Mouse (Mus musculus) c-Kit-positive CD71-positive TER-119-positive erythroid progenitor cells, embryonic 14.5 days (primary cell): Measurements from ENCODE around the gene Gm13304.
"Not testable (repeated sequence)": the region's sequence is repeated elsewhere in the genome, so short reads cannot be mapped to it uniquely, and the experiment has no call there.

Experiments used
- DNase-seq: peaks from one replicate; pipeline ENCODE4 v3.0.0-alpha.2; 2013; ENCODE audit warnings: low spot score

The Gm13304 gene

DNA sequence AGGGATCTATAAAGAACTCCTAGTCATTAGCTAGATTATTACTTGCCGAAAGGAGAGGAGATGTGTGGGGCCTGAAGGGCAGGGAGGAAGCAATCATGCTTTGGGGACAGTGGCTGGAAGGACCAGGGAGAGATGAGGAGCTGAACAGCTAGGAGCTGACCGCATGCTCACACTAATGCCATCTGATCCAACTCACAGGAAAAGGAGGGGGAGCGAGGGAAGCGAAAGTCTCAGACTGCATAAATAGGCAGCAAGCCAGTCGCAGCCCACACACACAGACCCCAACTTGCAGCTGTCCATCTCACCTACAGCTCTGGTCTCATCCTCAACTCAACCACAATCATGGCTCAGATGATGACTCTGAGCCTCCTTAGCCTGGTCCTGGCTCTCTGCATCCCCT lies at the start of gene Gm13304:
Gene Gm13304 (plus strand): TSS at position 301 of the 400 bp plus-strand sequence.
- not testable (repeated sequence) for DNase-seq

DNA sequence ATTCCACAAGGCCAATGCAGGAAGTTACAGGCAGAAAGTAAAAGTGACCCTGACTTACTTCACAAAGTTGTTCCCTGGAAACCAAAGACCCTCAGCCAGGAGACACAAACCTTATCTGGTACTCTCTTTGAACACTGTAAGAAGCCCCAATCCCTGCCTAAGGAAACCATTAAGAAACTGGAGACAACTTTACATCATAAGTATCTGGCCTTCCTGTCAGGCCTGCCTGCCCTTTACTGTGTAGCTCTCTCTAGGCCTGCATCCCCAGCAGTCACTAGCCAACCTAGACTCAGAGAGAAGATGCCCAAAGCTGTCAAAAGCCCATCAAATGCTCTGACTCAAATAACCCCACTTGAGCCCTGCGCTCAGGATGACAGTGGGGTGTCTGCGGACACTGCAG lies 23.7 kb upstream of the Gm13304 start, which contains the start of gene Gm3893:
Gene Gm3893 (plus strand): TSS at position 301 of the 400 bp plus-strand sequence.
- not testable (repeated sequence) for DNase-seq

DNA sequence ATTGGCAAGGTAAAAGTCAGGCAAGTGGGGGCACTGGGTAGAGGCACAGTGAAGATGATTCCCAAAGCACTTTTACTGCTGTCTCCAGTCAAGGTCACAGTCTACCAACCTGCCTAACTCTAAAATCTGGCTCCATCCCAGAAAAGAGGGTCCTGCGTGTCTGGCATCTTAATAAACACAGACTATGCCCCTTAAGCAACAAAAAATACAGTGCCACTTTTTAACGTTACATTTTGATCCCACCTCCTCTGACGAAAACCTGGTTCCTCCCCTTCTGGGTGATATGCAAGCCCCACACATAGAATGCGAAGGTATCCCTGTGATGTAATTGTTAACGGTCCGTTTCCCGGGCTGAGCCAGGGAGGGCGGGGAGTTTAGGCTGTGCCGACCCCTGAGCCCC lies 38.5 kb downstream of the Gm13304 start, which contains the start of gene Gm13306:
Gene Gm13306 (plus strand): TSS at position 301 of the 400 bp plus-strand sequence.
- DNase-seq = not testable (repeated sequence)
